Mouse (Mus musculus) liver, embryonic 14.5 days (tissue): ENCODE results near the gene Bglap2. TPM values are rescaled to one million over a fixed set of nuclear protein-coding genes. Genes with fewer than 3 reads are reported as not detected.
A peak's percentile ranks its signal among the peaks of the same experiment; 100 is the strongest.
"Not testable (repeated sequence)": the region's sequence is repeated elsewhere in the genome, so short reads cannot be mapped to it uniquely, and the experiment has no call there.

Source experiments
- ATAC-seq: fragments of 200-750 bp; cut with Nextera tagmentation; 2 replicates; pipeline ENCODE4 v1.8.0; 2017; ENCODE audit warnings: moderate number of reproducible peaks, mild to moderate bottlenecking, moderate library complexity; ENCODE audit not compliant: insufficient read depth
- DNase-seq, 3 experiments: peaks; one replicate each; pipeline ENCODE4 v3.0.0-alpha.2; 2012 to 2013; ENCODE audit warnings: low read depth in 3 of 3, low spot score in 3 of 3
- H3K27ac ChIP-seq: fragments of 300-500 bp; sonication (generic); 2 replicates; pipeline ENCODE4 v1.5.1; 2014; ENCODE audit warnings: moderate library complexity, mild to moderate bottlenecking, control low read depth, inconsistent platforms
- H3K27me3 ChIP-seq: fragments of 300-500 bp; sonication (generic); 2 replicates; pipeline ENCODE4 v1.6.1; 2014; ENCODE audit warnings: mild to moderate bottlenecking, low read length, moderate library complexity; ENCODE audit not compliant: control insufficient read depth, insufficient read depth
- H3K36me3 ChIP-seq: fragments of 300-500 bp; sonication (generic); replicated peaks from 2 replicates; pipeline ENCODE4 v1.6.1; 2014; ENCODE audit warnings: low read depth; ENCODE audit not compliant: control insufficient read depth, insufficient read depth
- H3K4me1 ChIP-seq, 2 experiments: fragments of 200-500 bp in 1 of 2; fragments of 300-500 bp in 1 of 2; sonication (generic) in 1 of 2; replicated peaks; 2 replicates each; pipeline ENCODE4 v1.6.1; 2012 to 2014; ENCODE audit warnings: antibody characterized with exemption in 1 of 2, inconsistent platforms in 1 of 2, low read length in 1 of 2; ENCODE audit not compliant: control insufficient read depth in 2 of 2, insufficient read depth in 2 of 2
- H3K4me2 ChIP-seq: fragments of 300-500 bp; sonication (generic); 2 replicates; pipeline ENCODE4 v1.6.1; 2014; ENCODE audit warnings: low read depth, mild to moderate bottlenecking, control low read depth, moderate library complexity
- H3K4me3 ChIP-seq, 2 experiments: fragments of 200-500 bp in 1 of 2; fragments of 300-500 bp in 1 of 2; sonication (generic) in 1 of 2; 2 replicates each; pipeline ENCODE4 v1.5.1; 2012 to 2014; ENCODE audit warnings: low read depth in 2 of 2, low read length in 2 of 2, mild to moderate bottlenecking in 2 of 2, control low read depth in 1 of 2, inconsistent platforms in 1 of 2, moderate library complexity in 1 of 2; ENCODE audit not compliant: insufficient read depth in 1 of 2
- H3K9ac ChIP-seq: fragments of 300-500 bp; sonication (generic); replicated peaks from 2 replicates; pipeline ENCODE4 v1.6.1; 2014; ENCODE audit warnings: mild to moderate bottlenecking, control low read depth, moderate library complexity
- H3K9me3 ChIP-seq: fragments of 300-500 bp; sonication (generic); 2 replicates; pipeline ENCODE4 v1.6.1; 2016; ENCODE audit warnings: low read length, mixed read lengths; ENCODE audit not compliant: control insufficient read depth
- CTCF ChIP-seq: IDR thresholded peaks from 2 replicates; pipeline ENCODE4 v1.5.1; 2016; ENCODE audit warnings: antibody characterized with exemption, low read depth, control low read depth
- EP300 ChIP-seq: IDR thresholded peaks from 2 replicates; pipeline ENCODE4 v1.6.1; 2016; ENCODE audit warnings: antibody characterized with exemption, low read depth
- WGBS: fragments of 180-500 bp; shearing (Covaris S2); extraction: QIAGEN DNeasy Blood & Tissue Kit; methylation state at CpG from one replicate; pipeline ENCODE4 v1.1.7; 2014; ENCODE audit not compliant: insufficient replicate concordance; 5-methylcytosine and 5-hydroxymethylcytosine counted together
- polyA plus RNA-seq, 2 experiments: library from polyadenylated mRNA; depleted of rRNA in 1 of 2; stranded (reverse) in 1 of 2; unstranded in 1 of 2; fragments of >200 nt; fragmentation: Nextera tagmentation in 1 of 2; extraction: Ambion mirVana in 1 of 2; gene quantifications; 2 replicates each; pipeline versions ENCODE4 v1.2.1 to v1.2.3; 2012 to 2014

The Bglap2 gene
- polyA plus RNA-seq, 2 experiments: not detected

DNA sequence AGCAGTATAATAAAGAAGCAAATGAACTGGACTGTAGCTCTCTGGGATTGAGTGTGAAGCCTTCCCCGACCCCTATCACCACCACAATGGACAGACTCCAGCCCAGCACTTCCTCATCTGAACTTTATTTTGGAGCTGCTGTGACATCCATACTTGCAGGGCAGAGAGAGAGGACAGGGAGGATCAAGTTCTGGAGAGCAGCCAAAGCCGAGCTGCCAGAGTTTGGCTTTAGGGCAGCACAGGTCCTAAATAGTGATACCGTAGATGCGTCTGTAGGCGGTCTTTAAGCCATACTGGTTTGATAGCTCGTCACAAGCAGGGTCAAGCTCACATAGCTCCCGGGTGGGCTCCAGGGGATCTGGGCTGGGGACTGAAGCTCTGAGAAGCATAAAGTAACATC, 10.0 kb downstream of the Bglap2 start:
- not testable (repeated sequence) for ATAC-seq, DNase-seq, H3K9me3 ChIP-seq, H3K9ac ChIP-seq, H3K36me3 ChIP-seq, H3K4me2 ChIP-seq, H3K27ac ChIP-seq, H3K4me3 ChIP-seq
- peaks cover 14 to 15% of the 10 kb centered on the region in 2 experiments for H3K4me1 ChIP-seq
- WGBS: 72% methylated on average over 7 of the region's 7 CpGs
- peaks cover 17% of the 10 kb centered on the region for H3K27me3 ChIP-seq

DNA sequence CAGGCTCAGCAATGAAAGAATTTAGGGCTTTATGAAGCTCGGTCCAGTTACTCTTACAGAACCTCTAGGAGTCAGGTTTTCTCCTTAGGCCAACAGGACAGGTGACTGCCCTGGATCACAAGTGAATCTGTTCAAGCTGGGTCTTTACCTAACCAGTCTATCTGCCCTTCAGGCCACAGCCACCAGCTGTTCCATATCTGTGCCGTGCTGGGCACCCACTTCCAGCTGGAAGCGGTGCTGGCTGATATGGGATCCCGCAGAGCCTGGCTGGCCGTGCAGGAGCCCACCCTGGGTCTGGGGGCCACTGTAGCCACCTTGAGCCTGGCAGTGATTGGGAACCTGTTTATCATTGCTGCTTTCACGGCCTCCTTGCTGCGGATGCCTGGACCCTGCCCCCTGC, 11.0 kb downstream of the Bglap2 start:
- not testable (repeated sequence) for H3K9me3 ChIP-seq, DNase-seq, H3K27ac ChIP-seq, ATAC-seq, H3K4me2 ChIP-seq, H3K36me3 ChIP-seq, H3K4me3 ChIP-seq, H3K9ac ChIP-seq
- 55% methylated on average over 3 of the region's 7 CpGs for WGBS
- H3K27me3 ChIP-seq: peaks cover 17% of the 10 kb centered on the region
- peaks cover 24 to 25% of the 10 kb centered on the region in 2 experiments for H3K4me1 ChIP-seq

DNA sequence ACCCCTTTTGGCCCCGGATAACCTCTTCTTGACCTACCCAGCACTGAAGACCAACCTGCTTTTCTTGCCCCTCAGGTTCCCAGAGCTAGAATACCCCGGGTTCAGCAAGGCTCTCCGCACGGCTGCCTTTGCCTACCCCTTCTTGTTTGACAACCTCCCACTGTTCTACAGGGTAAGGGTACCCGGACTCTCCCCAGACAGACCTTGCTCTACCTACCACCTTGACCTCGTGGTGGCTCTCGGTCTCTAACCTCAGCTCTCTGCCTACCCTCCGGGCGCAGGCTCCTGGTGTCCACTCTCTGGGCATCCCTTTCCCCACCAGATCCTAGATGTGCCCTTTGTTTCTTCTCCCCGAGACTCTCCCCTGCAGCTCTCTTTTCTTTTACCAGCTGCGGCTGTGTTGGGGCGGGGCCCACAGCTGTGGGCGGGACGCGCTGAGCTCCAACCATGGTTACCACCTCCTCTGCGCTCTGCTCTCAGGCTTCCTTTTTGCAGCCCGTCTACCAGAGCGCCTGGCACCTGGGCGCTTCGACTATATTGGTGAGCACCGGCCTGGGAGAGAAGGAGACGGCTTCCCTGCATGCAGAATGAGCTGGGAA, 11.6 kb downstream of the Bglap2 start:
- Histone ChIP-seq H3K4me2 (peak overlapping the region; percentile 53), H3K4me1 (peaks cover 30 to 31% of the 10 kb centered on the region in 2 experiments), H3K27me3 (peaks cover 17% of the 10 kb centered on the region)
- not testable (repeated sequence) for H3K36me3 ChIP-seq, H3K9me3 ChIP-seq, H3K4me3 ChIP-seq, DNase-seq, H3K27ac ChIP-seq, H3K9ac ChIP-seq, ATAC-seq
- 5% methylated on average over 18 of the region's 22 CpGs for WGBS

DNA sequence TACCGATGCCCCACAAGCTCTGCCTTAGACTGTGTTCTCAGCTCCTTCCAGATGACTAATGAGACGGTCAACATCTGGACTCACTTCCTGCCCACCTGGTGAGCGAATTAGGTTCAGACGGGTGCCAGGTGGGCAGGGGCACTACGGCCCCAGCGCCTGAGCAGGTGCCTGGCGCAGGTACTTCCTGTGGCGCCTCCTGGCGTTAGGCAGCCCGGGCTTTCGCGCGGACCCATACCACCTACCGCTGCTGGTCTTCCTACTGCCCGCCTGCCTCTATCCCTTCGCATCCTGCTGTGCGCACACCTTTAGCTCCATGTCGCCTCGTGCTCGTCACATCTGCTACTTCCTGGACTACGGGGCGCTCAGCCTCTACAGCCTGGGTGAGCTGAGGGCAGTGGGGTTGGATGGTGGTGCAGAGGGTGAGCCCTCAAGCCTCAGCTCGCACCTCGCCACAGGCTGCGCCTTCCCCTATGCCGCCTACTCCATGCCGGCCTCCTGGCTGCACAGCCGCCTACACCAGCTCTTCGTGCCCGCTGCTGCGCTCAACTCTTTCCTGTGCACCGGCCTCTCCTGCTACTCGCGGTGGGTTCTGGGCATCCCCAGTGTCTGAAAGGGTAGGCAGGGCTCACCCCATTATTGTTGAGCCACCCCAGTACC, 12.7 kb downstream of the Bglap2 start:
- Histone ChIP-seq H3K4me3 (peak overlapping the region; percentile 54 to 58; a peak in 3 of 4 replicates), H3K4me2 (peak overlapping the region; percentile 73)
- WGBS: 32% methylated on average over 34 of the region's 34 CpGs

DNA sequence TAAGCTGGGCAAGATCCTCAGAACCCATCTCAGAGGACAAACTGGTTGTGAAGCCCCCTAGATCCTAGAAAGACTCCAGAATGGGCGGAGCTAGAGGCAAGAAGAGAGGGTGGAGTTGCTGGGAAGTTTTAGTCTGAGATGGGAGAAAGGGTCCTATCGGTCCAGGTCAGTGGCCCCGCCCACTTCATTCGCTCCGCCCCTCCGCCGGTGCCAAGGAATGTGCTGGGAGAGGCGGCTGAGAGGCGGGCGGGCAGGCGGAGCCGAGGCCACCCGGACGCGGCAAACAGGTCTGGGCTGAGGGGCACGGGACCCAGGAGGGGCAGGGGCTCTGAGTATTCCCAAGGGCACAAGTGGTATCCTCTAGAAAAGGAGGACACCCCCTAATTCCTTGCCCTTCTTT, 14.2 kb downstream of the Bglap2 start, which contains the start of gene Paqr6:
Gene Paqr6, plus strand, starts transcription at position 248 of the 400 bp plus-strand sequence.
- H3K4me1 ChIP-seq: peaks cover 32 to 37% of the 10 kb centered on the region in 2 experiments
- ATAC-seq (peak; percentile 67), DNase-seq (peak; percentile 69 to 76 (median 70))
- H3K4me3 ChIP-seq: peak within 1 kb of the TSS; percentile 54 to 58
- TF ChIP-seq EP300 (no peak), CTCF (no peak)
- H3K4me2 ChIP-seq: peak within 1 kb of the TSS; percentile 73
- peaks cover 32% of the 10 kb centered on the region for H3K36me3 ChIP-seq
- H3K27me3 ChIP-seq: peaks cover 17% of the 10 kb centered on the region
- H3K9me3 ChIP-seq: no peaks in the 10 kb centered on the region
- H3K9ac ChIP-seq: peak within 1 kb of the TSS; percentile 52
- WGBS: 3% methylated on average over 16 of the region's 16 CpGs
- peak within 1 kb of the TSS; percentile 89 for H3K27ac ChIP-seq

More for the DNA sequence above, 12.7 kb downstream of the Bglap2 start:
- peaks cover 17% of the 10 kb centered on the region for H3K27me3 ChIP-seq
- H3K36me3 ChIP-seq: peaks cover 17% of the 10 kb centered on the region
- H3K9ac ChIP-seq: peak overlapping the region; percentile 52
- H3K27ac ChIP-seq: no peak overlapping the region
- peaks cover 3% of the 10 kb centered on the region for H3K9me3 ChIP-seq
- TF ChIP-seq EP300 (no peak), CTCF (peak; percentile 51)
- DNase-seq: no peak
- no peak for ATAC-seq
- H3K4me1 ChIP-seq: peaks cover 32 to 37% of the 10 kb centered on the region in 2 experiments
